Mouse (Mus musculus) cortical plate, adult 2 months (tissue): ENCODE results near the gene Tcf7.

Source experiments
- CTCF ChIP-seq: fragments of 200-500 bp; IDR thresholded peaks from 2 replicates; pipeline ENCODE4 v1.5.1; 2011; ENCODE audit warnings: mild to moderate bottlenecking, control low read depth, low read length; ENCODE audit not compliant: insufficient read depth; ENCODE audit errors: extremely low read depth
- POLR2A ChIP-seq: fragments of 200-500 bp; IDR thresholded peaks from 2 replicates; pipeline ENCODE4 v1.6.1; 2011; ENCODE audit warnings: mild to moderate bottlenecking, low read length, control low read depth; ENCODE audit not compliant: insufficient read depth; ENCODE audit errors: extremely low read depth

GRCm38 (mm10) chr11:52222891-52223290 lies 59.9 kb downstream of the Tcf7 start:
- TF ChIP-seq CTCF (peak; percentile 47), POLR2A (no peak)
